Mouse (Mus musculus) spleen, adult 2 months (tissue): ENCODE data around the gene Fgf12.

Experiments used
- CTCF ChIP-seq: fragments of 200-500 bp; IDR thresholded peaks from 2 replicates; pipeline ENCODE4 v1.5.1; 2011; ENCODE audit warnings: mild to moderate bottlenecking, inconsistent platforms; ENCODE audit not compliant: insufficient read depth, insufficient read length, insufficient replicate concordance; ENCODE audit errors: extremely low read depth
- POLR2A ChIP-seq: fragments of 200-500 bp; IDR thresholded peaks from 2 replicates; pipeline ENCODE4 v1.6.1; 2011; ENCODE audit warnings: low read depth, low read length, inconsistent platforms

DNA sequence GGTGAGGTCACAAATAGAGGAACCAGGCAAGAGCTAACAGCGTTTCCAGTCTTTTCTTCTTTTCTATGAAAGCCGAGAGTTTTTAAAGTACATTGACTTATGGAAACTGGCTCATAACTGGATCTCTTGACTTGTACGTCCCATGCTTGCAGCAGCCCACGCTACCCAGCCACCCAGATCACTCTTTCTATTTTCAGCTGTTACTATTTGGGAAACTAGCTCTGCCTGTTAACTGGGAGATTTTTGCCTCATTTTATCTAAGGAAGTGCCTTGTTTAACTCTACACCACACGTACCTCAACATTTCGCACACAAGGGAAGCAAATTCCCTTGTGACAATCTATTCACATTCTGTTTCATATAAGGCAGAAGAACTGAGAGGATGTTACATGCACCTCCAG is 190.0 kb downstream of the Fgf12 start:
- no peak for TF ChIP-seq CTCF
- no peak for TF ChIP-seq POLR2A
